Mouse (Mus musculus): Measurements from ENCODE around the gene Gm4952. TPM values are rescaled to one million over a fixed set of nuclear protein-coding genes. Genes with fewer than 3 reads are reported as not detected.

The Gm4952 gene
- polyA plus RNA-seq (2015; fragmentation: Nextera tagmentation; extraction: Ambion mirVana), result 0.09 and 0.29 TPM in 2 replicates

DNA sequence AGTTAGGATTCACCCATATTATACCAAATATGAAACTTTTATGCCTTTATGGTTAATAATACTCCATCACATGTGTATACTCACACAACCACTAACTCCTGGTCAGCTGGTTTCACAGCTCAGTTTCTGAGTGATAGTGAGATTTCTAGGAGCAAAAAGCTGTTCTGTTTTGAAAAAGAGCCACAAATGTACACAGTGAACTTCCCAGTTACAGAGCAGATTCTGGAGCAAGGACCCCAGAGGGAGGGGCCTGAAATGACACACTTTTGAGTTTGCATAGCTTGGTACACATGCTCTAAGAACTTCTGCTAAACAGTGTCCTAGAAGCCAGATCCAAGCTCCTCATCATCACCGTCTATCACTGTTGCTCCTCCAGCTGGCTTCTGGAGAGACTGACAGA lies at the start of gene Gm4952:
TSS of gene Gm4952 (plus strand) at position 301 of the 400 bp plus-strand sequence.
- no peaks in the 10 kb centered on the region for H3K27me3 ChIP-seq (ENCODE audit: control insufficient read depth, insufficient read depth, low read depth, low read length)
- ATAC-seq (ENCODE audit: low read depth), result no peak
- WGBS, result 48% methylated on average over 1 of the region's 1 CpGs
- no peak within 1 kb of the TSS for H3K9ac ChIP-seq (ENCODE audit: low read length)
- no peak within 1 kb of the TSS for H3K27ac ChIP-seq (ENCODE audit: low read length)
- H3K36me3 ChIP-seq (ENCODE audit: control insufficient read depth, insufficient read depth, low read length), result no peaks in the 10 kb centered on the region
- H3K4me1 ChIP-seq (replicated peaks; ENCODE audit: control insufficient read depth, insufficient read depth, low read length), result peaks cover 8% of the 10 kb centered on the region; the same call in 1 of the 2 replicates
- H3K9me3 ChIP-seq (ENCODE audit: control insufficient read depth, low read length), result no peaks in the 10 kb centered on the region
- H3K4me3 ChIP-seq (ENCODE audit: low read length), result no peak within 1 kb of the TSS
- H3K4me2 ChIP-seq (ENCODE audit: low read depth, low read length), result no peak within 1 kb of the TSS

DNA sequence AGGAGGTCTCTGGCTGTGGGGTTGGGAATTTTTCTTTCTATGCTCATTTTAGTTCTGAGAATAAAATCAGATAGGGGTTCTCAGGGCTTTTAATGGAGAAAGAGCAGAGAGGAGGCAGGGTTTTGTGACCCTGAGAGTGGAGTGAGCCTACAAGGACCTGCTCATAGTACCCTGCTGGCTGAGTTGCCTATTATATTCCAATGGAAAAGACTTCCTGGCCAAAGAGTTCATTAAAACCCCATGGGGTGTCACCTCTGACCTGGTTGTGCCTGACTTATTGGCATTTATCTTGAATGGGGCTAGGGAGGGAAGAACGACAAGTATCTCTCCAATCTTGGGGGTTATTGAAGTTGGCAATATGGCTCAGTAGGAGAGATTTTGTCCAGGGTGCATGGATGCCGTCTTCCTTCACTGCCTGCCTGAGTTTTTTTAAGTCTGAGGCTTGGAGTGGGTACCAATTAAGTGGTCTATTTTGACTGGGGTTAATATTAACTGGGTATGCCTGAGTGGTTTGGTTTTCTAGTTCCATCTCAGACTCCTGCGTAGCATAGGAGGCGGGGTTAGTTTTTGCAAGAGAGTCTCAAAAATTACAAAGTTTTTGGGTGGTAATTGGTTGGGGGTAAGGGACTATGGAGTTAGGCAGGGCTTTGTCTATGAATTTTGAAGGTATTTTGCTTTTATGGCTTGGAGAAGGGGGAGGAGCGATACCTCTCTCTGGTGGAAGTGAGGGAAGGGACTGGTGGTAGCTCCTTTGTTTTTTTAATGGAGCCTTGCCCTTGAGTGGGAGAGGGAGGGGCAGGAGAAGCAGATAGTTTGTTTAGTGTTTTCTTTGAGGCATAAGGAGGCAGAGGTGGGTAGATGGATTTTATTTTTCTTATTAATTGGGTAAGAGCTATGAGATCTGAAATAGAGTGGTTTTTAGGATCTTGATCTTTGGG lies 49.5 kb upstream of the Gm4952 start:
- no peak overlapping the region for H3K4me3 ChIP-seq (ENCODE audit: low read length)
- 0 out of 2 replicates have a peak, but pooled peaks have one; percentile 26 for ATAC-seq (ENCODE audit: low read depth)

DNA sequence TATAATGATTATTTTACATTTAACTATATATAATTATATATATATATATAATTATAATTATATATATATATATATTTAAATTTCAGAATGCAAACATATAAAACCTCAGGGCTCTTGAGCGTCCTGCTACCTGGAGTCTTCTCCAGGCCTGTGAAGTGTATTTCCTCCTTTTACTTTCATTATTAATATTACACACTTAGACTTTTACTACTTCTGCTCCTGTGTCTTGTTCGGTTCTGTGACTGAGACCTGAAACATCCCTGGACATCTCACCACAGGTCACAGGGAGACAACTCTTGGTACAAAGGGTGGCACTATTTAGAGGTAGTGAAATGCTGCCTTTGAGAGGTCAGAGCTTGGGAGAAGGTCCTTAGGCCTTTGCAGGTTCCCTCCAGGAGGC lies 43.5 kb upstream of the Gm4952 start:
- 72% methylated on average over 2 of the region's 2 CpGs for WGBS
- H3K27ac ChIP-seq (ENCODE audit: low read length), result no peak overlapping the region
- no peaks in the 10 kb centered on the region for H3K4me1 ChIP-seq (replicated peaks; ENCODE audit: control insufficient read depth, insufficient read depth, low read length)
- no peak for ATAC-seq (ENCODE audit: low read depth)
- H3K9me3 ChIP-seq (ENCODE audit: control insufficient read depth, low read length), result no peaks in the 10 kb centered on the region
- H3K4me2 ChIP-seq (ENCODE audit: low read depth, low read length), result no peak overlapping the region
- no peaks in the 10 kb centered on the region for H3K27me3 ChIP-seq (ENCODE audit: control insufficient read depth, insufficient read depth, low read depth, low read length)
- no peaks in the 10 kb centered on the region for H3K36me3 ChIP-seq (ENCODE audit: control insufficient read depth, insufficient read depth, low read length)
- H3K4me3 ChIP-seq (ENCODE audit: low read length), result no peak overlapping the region
- no peak overlapping the region for H3K9ac ChIP-seq (ENCODE audit: low read length)

More for the DNA sequence above, 49.5 kb upstream of the Gm4952 start:
- Histone ChIP-seq H3K4me1 (replicated peaks; ENCODE audit: control insufficient read depth, insufficient read depth, low read length) (no peaks in the 10 kb centered on the region), H3K36me3 (ENCODE audit: control insufficient read depth, insufficient read depth, low read length) (no peaks in the 10 kb centered on the region), H3K27ac (ENCODE audit: low read length) (no peak overlapping the region), H3K9ac (ENCODE audit: low read length) (no peak overlapping the region), H3K9me3 (ENCODE audit: control insufficient read depth, low read length) (no peaks in the 10 kb centered on the region), H3K27me3 (ENCODE audit: control insufficient read depth, insufficient read depth, low read depth, low read length) (no peaks in the 10 kb centered on the region), H3K4me2 (ENCODE audit: low read depth, low read length) (no peak overlapping the region)
- 55% methylated on average over 5 of the region's 5 CpGs for WGBS

DNA sequence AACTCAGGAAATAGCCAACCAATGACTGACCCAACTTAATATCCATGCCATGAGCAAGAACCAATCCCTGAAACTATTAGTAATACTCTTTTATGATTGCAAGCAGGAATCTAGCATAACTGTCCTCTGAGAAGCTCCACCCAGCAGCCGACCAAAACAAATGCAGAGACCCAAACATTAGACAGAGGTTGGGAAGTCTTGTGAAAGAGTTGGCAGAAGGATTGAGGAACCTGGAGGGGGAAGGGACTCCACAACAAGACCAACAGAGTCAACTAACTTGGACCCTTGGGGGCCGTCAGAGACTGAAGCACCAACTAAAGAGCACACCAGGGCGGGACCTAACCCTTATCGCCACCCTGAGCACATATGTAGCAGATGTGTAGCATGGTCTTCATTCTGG lies 41.6 kb upstream of the Gm4952 start:
- Histone ChIP-seq H3K27ac (ENCODE audit: low read length) (no peak overlapping the region), H3K9ac (ENCODE audit: low read length) (no peak overlapping the region), H3K4me1 (replicated peaks; ENCODE audit: control insufficient read depth, insufficient read depth, low read length) (no peaks in the 10 kb centered on the region), H3K4me2 (ENCODE audit: low read depth, low read length) (no peak overlapping the region), H3K27me3 (ENCODE audit: control insufficient read depth, insufficient read depth, low read depth, low read length) (no peaks in the 10 kb centered on the region), H3K9me3 (ENCODE audit: control insufficient read depth, low read length) (no peaks in the 10 kb centered on the region), H3K36me3 (ENCODE audit: control insufficient read depth, insufficient read depth, low read length) (no peaks in the 10 kb centered on the region), H3K4me3 (ENCODE audit: low read length) (no peak overlapping the region)
- WGBS, result 80% methylated on average over 4 of the region's 4 CpGs
- no peak for ATAC-seq (ENCODE audit: low read depth)

DNA sequence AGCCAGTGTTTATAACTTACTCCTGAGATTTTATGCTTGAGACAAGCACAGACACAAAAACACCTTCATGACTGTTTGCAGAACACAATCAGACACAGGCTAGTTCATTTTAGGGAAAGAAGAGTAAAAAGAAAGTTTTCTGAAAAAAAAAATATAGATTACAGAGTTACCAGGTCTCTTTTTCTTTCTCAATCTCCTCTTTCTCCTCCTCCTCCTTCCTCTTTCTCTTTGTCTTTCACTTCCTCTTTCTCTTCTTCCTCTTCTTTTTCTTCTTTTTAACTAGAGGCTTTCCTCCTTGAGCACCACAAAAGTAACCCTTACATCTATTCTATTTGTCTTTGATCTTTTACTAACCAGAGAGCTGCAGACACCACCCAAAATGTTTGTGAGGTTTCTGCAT lies 35.6 kb upstream of the Gm4952 start:
- Histone ChIP-seq H3K27me3 (ENCODE audit: control insufficient read depth, insufficient read depth, low read depth, low read length) (no peaks in the 10 kb centered on the region), H3K9me3 (ENCODE audit: control insufficient read depth, low read length) (no peaks in the 10 kb centered on the region), H3K4me2 (ENCODE audit: low read depth, low read length) (no peak overlapping the region), H3K27ac (ENCODE audit: low read length) (no peak overlapping the region), H3K4me1 (replicated peaks; ENCODE audit: control insufficient read depth, insufficient read depth, low read length) (peaks cover 5% of the 10 kb centered on the region; the same call in 1 of the 2 replicates), H3K36me3 (ENCODE audit: control insufficient read depth, insufficient read depth, low read length) (no peaks in the 10 kb centered on the region), H3K9ac (ENCODE audit: low read length) (no peak overlapping the region), H3K4me3 (ENCODE audit: low read length) (no peak overlapping the region)
- no peak for ATAC-seq (ENCODE audit: low read depth)

DNA sequence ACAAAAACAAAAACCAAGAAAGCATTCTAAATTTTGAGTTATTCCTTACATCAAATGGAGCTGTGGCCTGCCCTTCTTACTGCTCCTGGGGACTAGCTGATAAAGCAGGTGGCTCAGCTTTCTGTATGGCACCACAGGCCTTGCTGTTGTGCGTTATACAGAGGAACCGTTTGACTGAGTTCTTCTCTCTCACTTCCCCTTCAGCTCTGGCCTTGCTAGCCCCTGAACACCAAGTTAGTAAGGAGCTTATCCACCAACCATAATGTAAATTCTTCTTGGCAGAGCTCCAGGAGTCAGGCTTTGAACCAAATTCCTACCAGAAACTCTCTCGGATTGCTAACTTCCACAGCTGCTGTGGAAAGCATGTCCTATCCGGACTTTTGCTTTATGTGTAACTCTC lies 32.8 kb upstream of the Gm4952 start:
- Histone ChIP-seq H3K9ac (ENCODE audit: low read length) (no peak overlapping the region), H3K4me1 (replicated peaks; ENCODE audit: control insufficient read depth, insufficient read depth, low read length) (peaks cover 5% of the 10 kb centered on the region; the same call in 1 of the 2 replicates), H3K4me3 (ENCODE audit: low read length) (no peak overlapping the region), H3K27ac (ENCODE audit: low read length) (no peak overlapping the region), H3K9me3 (ENCODE audit: control insufficient read depth, low read length) (no peaks in the 10 kb centered on the region), H3K27me3 (ENCODE audit: control insufficient read depth, insufficient read depth, low read depth, low read length) (no peaks in the 10 kb centered on the region), H3K36me3 (ENCODE audit: control insufficient read depth, insufficient read depth, low read length) (no peaks in the 10 kb centered on the region), H3K4me2 (ENCODE audit: low read depth, low read length) (no peak overlapping the region)
- ATAC-seq (ENCODE audit: low read depth), result no peak; the same call in 1 of the 2 replicates
- 16% methylated on average over 4 of the region's 4 CpGs for WGBS

DNA sequence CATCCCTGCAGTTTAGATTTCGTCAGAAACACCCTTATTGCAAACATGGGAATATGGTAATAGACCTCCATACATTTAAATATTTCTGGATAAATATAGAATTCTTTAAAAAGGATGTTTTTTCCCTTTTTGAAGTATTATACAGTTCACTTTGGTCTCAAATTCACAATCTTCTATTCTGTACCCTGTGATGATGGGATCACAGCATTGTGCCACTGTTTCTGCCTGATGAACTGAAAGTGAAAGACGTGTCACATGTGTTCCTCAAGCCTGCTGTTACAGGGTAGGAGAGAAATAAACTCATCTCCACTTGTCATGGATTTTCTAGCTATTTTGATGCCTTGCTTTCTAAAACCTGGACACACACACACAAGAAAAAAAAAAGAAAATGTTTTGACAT lies 28.9 kb upstream of the Gm4952 start:
- H3K4me3 ChIP-seq (ENCODE audit: low read length), result no peak overlapping the region
- H3K27me3 ChIP-seq (ENCODE audit: control insufficient read depth, insufficient read depth, low read depth, low read length), result no peaks in the 10 kb centered on the region
- H3K9ac ChIP-seq (ENCODE audit: low read length), result no peak overlapping the region
- H3K4me2 ChIP-seq (ENCODE audit: low read depth, low read length), result no peak overlapping the region
- 54% methylated on average over 2 of the region's 2 CpGs for WGBS
- no peak for ATAC-seq (ENCODE audit: low read depth)
- H3K9me3 ChIP-seq (ENCODE audit: control insufficient read depth, low read length), result no peaks in the 10 kb centered on the region
- peaks cover 11% of the 10 kb centered on the region for H3K4me1 ChIP-seq (replicated peaks; ENCODE audit: control insufficient read depth, insufficient read depth, low read length)
- no peak overlapping the region for H3K27ac ChIP-seq (ENCODE audit: low read length)
- H3K36me3 ChIP-seq (ENCODE audit: control insufficient read depth, insufficient read depth, low read length), result no peaks in the 10 kb centered on the region

DNA sequence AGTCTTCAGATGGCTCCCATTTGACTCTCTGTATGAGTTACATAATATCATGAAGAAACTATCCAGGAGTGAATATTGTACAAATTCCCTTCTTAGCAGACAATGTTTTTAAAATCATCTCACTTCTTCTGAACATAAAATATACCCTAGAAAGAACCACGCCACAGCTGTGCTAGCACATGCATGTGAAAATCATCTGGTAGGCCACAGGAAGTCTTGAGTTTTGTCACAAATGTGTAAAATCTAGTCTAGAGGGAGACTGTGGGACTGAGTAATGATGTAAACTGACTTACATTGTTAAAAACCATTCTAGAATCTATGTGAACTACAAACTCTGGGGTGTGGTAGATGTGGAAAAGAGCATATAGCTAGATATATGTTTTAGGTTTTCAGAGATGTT lies 28.1 kb upstream of the Gm4952 start:
- H3K4me3 ChIP-seq (ENCODE audit: low read length), result no peak overlapping the region
- H3K27me3 ChIP-seq (ENCODE audit: control insufficient read depth, insufficient read depth, low read depth, low read length), result no peaks in the 10 kb centered on the region
- H3K36me3 ChIP-seq (ENCODE audit: control insufficient read depth, insufficient read depth, low read length), result no peaks in the 10 kb centered on the region; the same call in 1 of the 2 replicates
- no peak overlapping the region for H3K4me2 ChIP-seq (ENCODE audit: low read depth, low read length)
- peaks cover 11% of the 10 kb centered on the region for H3K4me1 ChIP-seq (replicated peaks; ENCODE audit: control insufficient read depth, insufficient read depth, low read length)
- ATAC-seq (ENCODE audit: low read depth), result no peak
- H3K27ac ChIP-seq (ENCODE audit: low read length), result no peak overlapping the region
- H3K9ac ChIP-seq (ENCODE audit: low read length), result no peak overlapping the region
- no peaks in the 10 kb centered on the region for H3K9me3 ChIP-seq (ENCODE audit: control insufficient read depth, low read length)
- WGBS, result 92% methylated on average over 1 of the region's 1 CpGs

DNA sequence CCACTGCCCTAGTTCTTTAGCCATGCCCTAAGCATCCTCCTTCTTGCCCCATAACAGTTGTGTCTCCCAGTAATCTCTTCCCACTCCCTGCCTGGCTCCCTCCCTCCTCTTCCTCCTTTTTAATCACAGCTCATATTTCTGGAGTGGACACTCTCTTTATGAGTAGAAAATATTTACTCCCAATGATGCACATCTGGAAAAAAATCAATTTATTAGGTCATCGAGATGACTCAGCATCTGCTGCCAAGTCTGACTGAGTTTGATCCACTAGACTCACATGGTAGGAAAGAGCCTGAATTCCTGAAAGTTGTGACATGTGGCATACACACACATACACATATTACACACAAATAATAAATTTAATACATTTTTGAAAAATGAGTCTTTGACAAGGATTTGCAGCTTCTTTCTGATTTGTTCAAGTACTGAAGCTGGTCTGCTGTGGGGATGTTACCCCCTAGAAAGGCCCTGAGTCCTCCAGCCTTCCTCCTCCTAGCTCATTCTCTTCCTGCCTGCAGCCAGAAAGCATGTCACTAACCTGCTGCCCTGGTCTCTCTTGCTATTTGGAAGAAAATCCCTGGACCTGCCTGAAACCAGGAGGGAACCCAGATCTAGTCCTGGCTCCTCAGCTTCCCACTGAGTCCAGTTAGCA lies 27.0 kb upstream of the Gm4952 start:
- H3K27ac ChIP-seq (ENCODE audit: low read length), result peak overlapping the region; percentile 73
- peak overlapping the region; percentile 50 for H3K4me3 ChIP-seq (ENCODE audit: low read length)
- WGBS, result 68% methylated on average over 1 of the region's 1 CpGs
- no peaks in the 10 kb centered on the region for H3K9me3 ChIP-seq (ENCODE audit: control insufficient read depth, low read length)
- H3K4me1 ChIP-seq (replicated peaks; ENCODE audit: control insufficient read depth, insufficient read depth, low read length), result peaks cover 6% of the 10 kb centered on the region
- ATAC-seq (ENCODE audit: low read depth), result no peak
- H3K9ac ChIP-seq (ENCODE audit: low read length), result peak overlapping the region; percentile 55
- H3K4me2 ChIP-seq (ENCODE audit: low read depth, low read length), result peak overlapping the region; percentile 62
- H3K27me3 ChIP-seq (ENCODE audit: control insufficient read depth, insufficient read depth, low read depth, low read length), result no peaks in the 10 kb centered on the region
- H3K36me3 ChIP-seq (ENCODE audit: control insufficient read depth, insufficient read depth, low read length), result peaks cover 4% of the 10 kb centered on the region; the same call in 1 of the 2 replicates
